Mouse (Mus musculus) heart, adult 18-20 months (tissue): ENCODE results near the gene Fam131a. TPM values are rescaled to one million over a fixed set of nuclear protein-coding genes. Genes with fewer than 3 reads are reported as not detected.

ENCODE experiments used
- DNase-seq, 2 experiments: peaks; one replicate each; pipeline ENCODE4 v3.0.0; 2021 to 2022; ENCODE audit warnings: mixed read lengths in 1 of 2
- total RNA-seq, 2 experiments: library from RNA; stranded (reverse); gene quantifications; 2 replicates each; pipeline ENCODE4 v1.2.3; 2021

The Fam131a gene
- total RNA-seq, 2 experiments from 2014 or later, result 19.8 to 31.3 TPM

- peak; percentile 86 to 91 for DNase-seq
Measured at GRCm38 (mm10) chr16:20695622-20696323, 2.7 kb downstream of the Fam131a start.

GRCm38 (mm10) chr16:20699266-20699665 lies 6.2 kb downstream of the Fam131a start:
- no peak for DNase-seq

- DNase-seq, result no peak
Measured at GRCm38 (mm10) chr16:20700036-20700435, 7.0 kb downstream of the Fam131a start.

- no peak for DNase-seq
Measured at GRCm38 (mm10) chr16:20701316-20701715, 8.3 kb downstream of the Fam131a start.

- DNase-seq, result no peak
Measured at GRCm38 (mm10) chr16:20701729-20702521, 8.9 kb downstream of the Fam131a start.

GRCm38 (mm10) chr16:20702522-20702893 lies 9.5 kb downstream of the Fam131a start:
- DNase-seq, result peak; percentile 57 to 65

- DNase-seq, result no peak
Measured at GRCm38 (mm10) chr16:20703071-20703470, 10.0 kb downstream of the Fam131a start.

- no peak for DNase-seq
Measured at GRCm38 (mm10) chr16:20703699-20704400, 10.8 kb downstream of the Fam131a start.

- no peak for DNase-seq
Measured at GRCm38 (mm10) chr16:20705786-20706185, 12.7 kb downstream of the Fam131a start.

- DNase-seq, result no peak
Measured at GRCm38 (mm10) chr16:20706407-20707055, 13.5 kb downstream of the Fam131a start.

- no peak for DNase-seq
Measured at GRCm38 (mm10) chr16:20708220-20708938, 15.3 kb downstream of the Fam131a start.

GRCm38 (mm10) chr16:20708939-20709734 lies 16.1 kb downstream of the Fam131a start:
- peak in 1 of 2 experiments; percentile 51 for DNase-seq

GRCm38 (mm10) chr16:20710370-20710769 lies 17.3 kb downstream of the Fam131a start:
- no peak for DNase-seq

- no peak for DNase-seq
Measured at GRCm38 (mm10) chr16:20710810-20711209, 17.8 kb downstream of the Fam131a start.

- DNase-seq, result no peak
Measured at GRCm38 (mm10) chr16:20712190-20712589, 19.1 kb downstream of the Fam131a start.

GRCm38 (mm10) chr16:20712889-20713288 lies 19.8 kb downstream of the Fam131a start:
- DNase-seq, result no peak

- DNase-seq, result no peak
Measured at GRCm38 (mm10) chr16:20714307-20715080, 21.5 kb downstream of the Fam131a start.

- no peak for DNase-seq
Measured at GRCm38 (mm10) chr16:20715161-20715560, 22.1 kb downstream of the Fam131a start.

GRCm38 (mm10) chr16:20715566-20715965 lies 22.5 kb downstream of the Fam131a start:
- no peak for DNase-seq
